Mouse (Mus musculus) neural tube, embryonic 10.5 days (tissue): Measurements from ENCODE around the gene Kbtbd13.
A peak's percentile ranks its signal among the peaks of the same experiment; 100 is the strongest.
"Not testable (repeated sequence)": the region's sequence is repeated elsewhere in the genome, so short reads cannot be mapped to it uniquely, and the experiment has no call there.

ENCODE experiments used
- DNase-seq: peaks from one replicate; pipeline ENCODE4 v3.0.0-alpha.2; 2017; ENCODE audit warnings: low spot score; ENCODE audit errors: extremely low spot score

Gene Kbtbd13

GRCm38 (mm10) chr9:65356561-65356960 lies 34.9 kb downstream of the Kbtbd13 start:
- no peak for DNase-seq

GRCm38 (mm10) chr9:65353251-65353650 lies 38.2 kb downstream of the Kbtbd13 start:
- DNase-seq = no peak

- no peak for DNase-seq
Measured at GRCm38 (mm10) chr9:65347112-65347850, 44.2 kb downstream of the Kbtbd13 start.

- peak; percentile 75 for DNase-seq
Measured at GRCm38 (mm10) chr9:65346476-65347111, 44.9 kb downstream of the Kbtbd13 start.

- DNase-seq = peak; percentile 98
Measured at GRCm38 (mm10) chr9:65345854-65346475, 45.5 kb downstream of the Kbtbd13 start, which contains the start of gene Pdcd7. TSS of gene Pdcd7 (plus strand) at chr9:65346104.

GRCm38 (mm10) chr9:65345439-65345838 lies 46.0 kb downstream of the Kbtbd13 start:
- not testable (repeated sequence) for DNase-seq

GRCm38 (mm10) chr9:65340414-65340813 lies 51.0 kb downstream of the Kbtbd13 start:
- no peak for DNase-seq

- no peak for DNase-seq
Measured at GRCm38 (mm10) chr9:65339146-65339545, 52.3 kb downstream of the Kbtbd13 start.
